Mouse (Mus musculus): ENCODE measurements at regions not wholly inside any gene's neighbourhood (a gene's known extent, or its start where the extent isn't known, plus 50 kb on each side); places are given as distances from the start of the nearest gene placed in this dataset.
A peak's percentile ranks its signal among the peaks of the same experiment; 100 is the strongest.
"Not testable (repeated sequence)": the region's sequence is repeated elsewhere in the genome, so short reads cannot be mapped to it uniquely, and the experiment has no call there.

- not testable (repeated sequence) for DNase-seq
These were observed 100.0 kb downstream of the Raet1d start for GRCm38 (mm10) chr10:22460386-22460785.

DNA sequence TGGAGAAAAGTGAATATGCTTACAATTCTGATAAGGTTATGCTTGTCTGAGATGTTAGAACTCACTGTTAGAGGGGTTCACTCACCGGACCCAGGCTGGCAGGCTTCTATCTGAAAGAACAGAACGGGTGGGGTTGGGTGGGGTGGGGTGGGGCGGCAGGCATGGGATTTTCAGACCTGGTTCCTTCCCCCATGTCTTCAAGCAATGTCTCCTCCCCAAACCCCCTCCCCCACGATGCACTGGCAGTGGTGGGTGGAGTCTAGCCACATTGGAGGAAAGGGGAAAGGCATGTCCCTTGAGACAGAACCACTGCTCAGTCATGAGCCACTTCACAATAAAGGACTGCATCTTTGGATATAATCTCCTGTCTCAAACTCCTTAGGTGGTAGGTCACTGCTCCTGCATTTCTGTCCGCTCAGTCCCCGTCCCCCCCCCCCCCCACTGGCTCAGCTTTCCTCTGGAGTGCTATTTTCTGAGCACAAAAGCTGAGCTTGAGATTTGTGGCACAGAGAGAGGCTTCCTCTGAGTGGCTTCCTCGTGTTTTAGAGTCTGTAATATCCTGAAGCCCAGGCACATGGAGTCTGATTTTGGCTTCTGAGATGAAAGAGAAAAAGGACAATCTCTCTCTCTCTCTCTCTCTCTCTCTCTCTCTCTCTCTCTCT, 100.6 kb downstream of the Raet1d start:
- DNase-seq = peak; percentile 68

DNA sequence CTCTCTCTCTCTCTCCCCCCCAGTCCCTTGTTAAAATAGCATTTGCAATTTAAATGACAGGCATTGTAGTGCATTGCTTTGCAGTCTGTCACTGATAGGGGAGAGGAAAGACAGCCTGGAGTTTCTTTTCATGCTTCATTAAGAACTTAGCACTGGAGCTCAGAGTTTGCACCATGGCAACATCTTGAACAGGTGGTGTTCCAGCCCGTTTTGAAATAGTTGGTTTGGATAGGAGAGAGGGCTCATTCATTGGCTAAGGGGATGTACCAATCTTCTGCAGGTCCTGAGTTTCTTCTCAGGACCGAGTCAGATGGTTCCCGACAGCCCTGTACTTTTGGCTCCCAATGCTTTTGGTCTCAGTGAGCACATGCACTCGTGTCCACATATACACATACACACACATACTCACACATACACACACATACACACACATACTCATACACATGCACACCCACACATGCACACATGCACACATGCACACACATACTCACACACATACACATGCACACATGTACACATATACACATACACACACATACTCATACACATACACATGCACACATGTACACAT, 101.2 kb downstream of the Raet1d start:
- not testable (repeated sequence) for DNase-seq

DNA sequence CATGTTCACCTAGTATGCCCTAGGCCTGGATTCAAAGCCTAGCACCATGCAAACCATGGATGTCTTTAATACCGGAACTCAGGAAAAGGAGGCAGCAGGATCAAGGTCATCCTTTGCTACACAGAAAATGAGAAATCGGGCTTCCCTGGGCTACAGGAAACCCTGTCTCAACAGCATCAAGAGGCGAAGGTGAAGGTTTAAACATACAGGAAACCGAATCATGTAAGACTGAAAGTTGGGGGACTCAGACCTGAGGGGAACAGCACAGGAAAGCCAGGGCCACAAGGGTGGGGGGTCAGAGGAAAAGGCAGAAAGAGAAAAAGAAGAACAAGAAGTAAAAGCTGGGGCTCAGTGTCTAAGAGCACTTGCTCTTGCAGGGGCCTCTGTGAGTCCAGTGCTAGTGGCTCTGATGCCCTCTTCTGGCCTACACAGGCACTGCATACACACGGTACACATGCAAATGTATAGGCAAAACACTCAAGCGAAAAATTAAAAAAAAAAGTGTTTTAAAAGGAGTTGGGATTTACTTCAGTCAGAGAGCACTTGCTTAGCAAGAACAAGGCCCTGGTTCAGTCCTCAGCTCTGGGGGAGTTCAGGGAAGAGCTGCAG, 111.5 kb downstream of the Raet1d start:
- not testable (repeated sequence) for DNase-seq

DNA sequence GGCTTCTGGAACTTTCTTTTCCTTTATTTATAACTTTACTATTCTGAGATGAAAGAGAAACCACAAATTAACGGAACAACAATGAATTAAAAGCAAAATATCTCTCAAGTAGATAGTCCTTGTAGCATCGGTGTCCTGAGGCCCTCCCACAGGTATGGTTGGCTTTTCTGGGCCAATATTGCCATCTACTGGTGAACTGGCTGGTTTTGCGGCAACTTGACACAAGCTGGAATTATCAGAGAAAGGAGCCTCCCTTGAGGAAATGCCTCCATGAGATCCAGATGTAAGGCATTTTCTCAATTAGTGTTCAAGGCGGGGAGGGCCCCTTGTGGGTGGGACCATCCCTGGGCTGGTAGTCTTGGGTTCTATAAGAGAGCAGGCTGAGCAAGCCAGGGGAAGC, 119.5 kb downstream of the Raet1d start:
- DNase-seq = peak; percentile 43

DNA sequence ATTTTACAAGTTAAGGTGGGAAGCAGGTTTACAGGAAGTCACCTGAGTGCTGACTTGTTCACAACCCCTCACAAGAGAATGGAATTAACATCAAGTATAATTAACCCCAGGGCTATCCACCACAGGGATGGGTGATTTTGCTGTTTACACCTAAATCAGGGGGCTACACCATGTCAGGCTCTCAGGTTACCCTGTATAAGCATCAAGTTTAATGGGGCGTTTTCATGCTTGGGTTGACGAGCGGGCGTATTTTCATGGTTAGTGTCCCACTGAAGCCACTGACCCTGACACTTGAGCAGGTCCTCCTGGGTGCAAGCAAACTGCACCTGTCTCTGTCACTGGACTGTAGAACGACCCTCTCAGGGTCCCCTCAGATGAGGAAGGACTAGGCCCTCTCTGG, 126.7 kb downstream of the Raet1d start:
- not testable (repeated sequence) for DNase-seq

DNA sequence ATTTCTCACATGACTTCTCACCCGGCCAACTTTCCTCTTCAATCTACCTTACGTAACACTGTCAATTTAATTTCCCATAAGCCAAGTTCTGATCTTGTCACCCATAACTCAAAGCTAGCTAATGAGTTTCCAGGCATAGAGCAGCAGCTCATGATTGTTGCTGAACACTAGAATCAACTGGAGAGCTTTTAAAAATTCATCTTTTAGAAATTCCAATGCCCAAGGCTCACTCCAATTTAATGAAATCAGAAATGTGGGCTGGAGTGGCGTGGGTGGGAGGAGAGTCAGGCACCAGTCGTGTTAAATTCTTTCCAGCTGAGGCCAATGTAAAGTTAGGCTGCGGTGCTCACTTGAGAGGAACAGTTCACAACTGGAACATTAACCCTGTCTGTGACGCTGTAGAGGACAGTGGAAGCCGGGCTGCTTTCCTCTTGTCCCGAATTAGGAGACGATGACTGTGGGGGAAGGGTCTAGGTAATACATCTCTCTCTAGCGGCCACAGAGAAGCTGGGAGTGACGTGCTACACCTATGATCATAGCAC, 131.5 kb downstream of the Raet1d start:
- DNase-seq = not testable (repeated sequence)

- DNase-seq = no peak
These were observed 135.7 kb downstream of the Raet1d start for GRCm38 (mm10) chr10:22495975-22496496.

Measured in liver (tissue).